In genomic region chr1:125407220-125407619, GRCm38 (mm10) we compare ENCODE assay signal across 24 mouse cellular contexts. TPM values are rescaled to one million over a fixed set of nuclear protein-coding genes. Genes with fewer than 3 reads are reported as not detected.
DNase-seq lines count a peak whose midpoint lies in the region; ATAC-seq and TF ChIP-seq lines count a peak whose summit lies in the region.
"Had no signal": no experiment of that assay in that cellular context is flagged by ENCODE, and none has a peak within 500 bp of the region (broad histone marks: within the 10 kb centered on the region; RNA-seq: fewer than 3 reads in every experiment).

No protein-coding gene starts in this region.

- no peaks in the 10 kb centered on the region for H3K27me3 ChIP-seq in kidney, embryonic 14.5 days (ENCODE audit: control insufficient read depth, insufficient read depth, low read length)
- H3K27me3 ChIP-seq in kidney, postnatal 0 days (ENCODE audit: insufficient read depth, low read length) = no peaks in the 10 kb centered on the region
- no peaks in the 10 kb centered on the region for H3K27me3 ChIP-seq in embryonic facial prominence, embryonic 10.5 days (replicated peaks; ENCODE audit: low read depth, poor library complexity, severe bottlenecking)
- H3K27me3 ChIP-seq: embryonic facial prominence, embryonic 12.5 days; embryonic facial prominence, embryonic 15.5 days; hindbrain, embryonic 13.5 days had no signal

- 91% methylated on average over 6 of the region's 6 CpGs for WGBS in kidney, embryonic 14.5 days
- 88% methylated on average over 6 of the region's 6 CpGs for WGBS in kidney, postnatal 0 days
- WGBS in embryonic facial prominence, embryonic 10.5 days = 95% methylated on average over 6 of the region's 6 CpGs

- DNase-seq in kidney, adult 11 months = peak; percentile 32
- no peak for DNase-seq in kidney, postnatal 10 days
- DNase-seq in kidney, adult 8-10 months = peak; percentile 30 to 66
- peak; percentile 10 for DNase-seq in kidney, postnatal 0 days (ENCODE audit: low spot score)
- peak; percentile 32 to 47 for DNase-seq in kidney, postnatal 36 days
- DNase-seq in embryonic facial prominence, embryonic 10.5 days (ENCODE audit: low spot score) = no peak
- DNase-seq in testis, postnatal 10 days (ENCODE audit: low spot score) = no peak
- DNase-seq: adrenal gland, postnatal 10 days; adrenal gland, postnatal 36 days; cerebellum, adult 18-20 months; cerebellum, adult 9-10 months; cerebellum, postnatal 14 days; forebrain, postnatal 0 days; gastrocnemius, adult 2 months; gastrocnemius, postnatal 14 days; heart, postnatal 36 days had no signal

- no peak overlapping the region for H3K27ac ChIP-seq in kidney, embryonic 14.5 days (ENCODE audit: low read depth, low read length)
- no peak overlapping the region; the same call in 1 of the 2 replicates for H3K27ac ChIP-seq in kidney, postnatal 0 days
- no peak overlapping the region for H3K27ac ChIP-seq in embryonic facial prominence, embryonic 10.5 days (replicated peaks)
- H3K27ac ChIP-seq: embryonic facial prominence, embryonic 12.5 days; embryonic facial prominence, embryonic 15.5 days; gastrocnemius, adult 2 months; hindbrain, embryonic 10.5 days; hindbrain, embryonic 13.5 days had no signal

- peaks cover 62% of the 10 kb centered on the region for H3K36me3 ChIP-seq in kidney, embryonic 14.5 days (ENCODE audit: control insufficient read depth, insufficient read depth, low read length)
- H3K36me3 ChIP-seq in kidney, postnatal 0 days (ENCODE audit: insufficient read depth, low read length) = peaks cover 35% of the 10 kb centered on the region
- H3K36me3 ChIP-seq in embryonic facial prominence, embryonic 10.5 days (replicated peaks) = peaks cover 62% of the 10 kb centered on the region

- no peak for TF ChIP-seq CTCF in kidney, postnatal 0 days (IDR thresholded peaks at IDR 0.05; ENCODE audit: low read depth)

- H3K9ac ChIP-seq in kidney, embryonic 14.5 days (ENCODE audit: low read depth, low read length) = no peak overlapping the region
- H3K9ac ChIP-seq in kidney, postnatal 0 days (ENCODE audit: low read depth, low read length) = no peak overlapping the region
- H3K9ac ChIP-seq: embryonic facial prominence, embryonic 12.5 days; embryonic facial prominence, embryonic 15.5 days; forebrain, postnatal 0 days; hindbrain, embryonic 13.5 days had no signal

- H3K4me2 ChIP-seq in kidney, embryonic 14.5 days (replicated peaks; ENCODE audit: low read depth, low read length) = no peak overlapping the region
- H3K4me2 ChIP-seq in kidney, postnatal 0 days (ENCODE audit: low read length) = no peak overlapping the region
- H3K4me2 ChIP-seq: embryonic facial prominence, embryonic 12.5 days; embryonic facial prominence, embryonic 15.5 days; heart, embryonic 11.5 days; hindbrain, embryonic 13.5 days had no signal

- no peaks in the 10 kb centered on the region for H3K4me1 ChIP-seq in kidney, embryonic 14.5 days (ENCODE audit: control insufficient read depth, insufficient read depth, low read length)
- no peaks in the 10 kb centered on the region for H3K4me1 ChIP-seq in kidney, postnatal 0 days (replicated peaks; ENCODE audit: insufficient read depth, low read length)
- H3K4me1 ChIP-seq in embryonic facial prominence, embryonic 10.5 days = no peaks in the 10 kb centered on the region
- H3K4me1 ChIP-seq: embryonic facial prominence, embryonic 12.5 days; embryonic facial prominence, embryonic 15.5 days; hindbrain, embryonic 10.5 days; hindbrain, embryonic 13.5 days had no signal

- no peak for ATAC-seq in kidney, embryonic 14.5 days (ENCODE audit: low FRiP score, low TSS enrichment)
- ATAC-seq in kidney, postnatal 0 days (replicated peaks; ENCODE audit: low FRiP score, low read depth) = peak; percentile 65
- ATAC-seq: activated CD4-positive, CD25-positive, alpha-beta regulatory T cell, adult 4 months; forebrain, embryonic 14.5 days; forebrain, postnatal 0 days had no signal

- H3K4me3 ChIP-seq in kidney, embryonic 14.5 days (ENCODE audit: low read length) = no peak overlapping the region
- H3K4me3 ChIP-seq in kidney, postnatal 0 days (replicated peaks; ENCODE audit: low read depth, low read length) = no peak overlapping the region
- H3K4me3 ChIP-seq in embryonic facial prominence, embryonic 10.5 days = no peak overlapping the region
- H3K4me3 ChIP-seq: embryonic facial prominence, embryonic 12.5 days; embryonic facial prominence, embryonic 15.5 days; gastrocnemius, adult 2 months; hindbrain, embryonic 10.5 days; hindbrain, embryonic 13.5 days had no signal

- H3K9me3 ChIP-seq in kidney, embryonic 14.5 days (ENCODE audit: control insufficient read depth, low read length) = no peaks in the 10 kb centered on the region
- no peaks in the 10 kb centered on the region for H3K9me3 ChIP-seq in kidney, postnatal 0 days (replicated peaks; ENCODE audit: low read length)
- no peaks in the 10 kb centered on the region for H3K9me3 ChIP-seq in embryonic facial prominence, embryonic 10.5 days
- H3K9me3 ChIP-seq: embryonic facial prominence, embryonic 12.5 days; embryonic facial prominence, embryonic 15.5 days; hindbrain, embryonic 10.5 days; hindbrain, embryonic 13.5 days had no signal

RNA-seq across cellular contexts. Expression of gene Actr3, which starts 28.3 kb away (rescaled TPM):
- 183 and 275 TPM in 2 replicates for polyA plus RNA-seq in kidney, embryonic 14.5 days (2014; fragmentation: Nextera tagmentation; extraction: Ambion mirVana)
- 227 and 250 TPM in 2 replicates for polyA plus RNA-seq in kidney, postnatal 0 days (2015; fragmentation: Nextera tagmentation; extraction: Ambion mirVana)
- polyA plus RNA-seq in embryonic facial prominence, embryonic 10.5 days (2016; fragmentation: Nextera tagmentation; extraction: Ambion mirVana) = 227 and 229 TPM in 2 replicates

Comparison
In these comparisons a context has a peak if more than half of its experiments do, and no peak if none do; other contexts are left out.
1. DNase-seq: peak in kidney, adult 11 months (single experiment), kidney, adult 8-10 months (2 of 2), kidney, postnatal 0 days (single experiment) and kidney, postnatal 36 days (2 of 2); none in kidney, postnatal 10 days (single experiment), embryonic facial prominence, embryonic 10.5 days (single experiment) and testis, postnatal 10 days (single experiment).